Mouse (Mus musculus): ENCODE results near the gene Evi5. TPM values are rescaled to one million over a fixed set of nuclear protein-coding genes. Genes with fewer than 3 reads are reported as not detected.

Evi5 gene
- 6.2 and 6.6 TPM in 2 replicates for polyA plus RNA-seq (2012; rRNA removed)

GRCm38 (mm10) chr5:107874561-107875260 lies at the start of gene Evi5:
Evi5 (minus strand) TSS chr5:107875107.
- 43% methylated on average over 4 of the region's 4 CpGs for WGBS
- DNase-seq (ENCODE audit: low read depth in 1 of 2, low spot score in 2 of 2), result no peak
- H3K27me3 ChIP-seq (ENCODE audit: control insufficient read depth, insufficient read depth, low read length), result no peaks in the 10 kb centered on the region
- TF ChIP-seq POLR2A (IDR thresholded peaks at IDR 0.05; ENCODE audit: low read depth, low read length) (no peak), CTCF (IDR thresholded peaks at IDR 0.05; ENCODE audit: extremely low read depth, insufficient read depth, insufficient read length, insufficient replicate concordance) (no peak)
- no peaks in the 10 kb centered on the region for H3K36me3 ChIP-seq (ENCODE audit: control insufficient read depth, insufficient read depth, low read length)
- H3K27ac ChIP-seq (ENCODE audit: insufficient read depth, low read length), result peak within 1 kb of the TSS; percentile 58; the same call in 1 of the 2 replicates
- 0 out of 2 replicates have a peak within 1 kb of the TSS, but pooled peaks have one; percentile 16 for H3K4me3 ChIP-seq (ENCODE audit: extremely low read depth, insufficient read depth, insufficient read length)
- H3K4me1 ChIP-seq (ENCODE audit: control insufficient read depth, insufficient read depth, insufficient read length), result peaks cover 2% of the 10 kb centered on the region; the same call in 1 of the 2 replicates

- Histone ChIP-seq H3K4me1 (ENCODE audit: control insufficient read depth, insufficient read depth, insufficient read length) (peaks cover 8% of the 10 kb centered on the region; the same call in 1 of the 2 replicates), H3K4me3 (ENCODE audit: extremely low read depth, insufficient read depth, insufficient read length) (no peak overlapping the region), H3K27me3 (ENCODE audit: control insufficient read depth, insufficient read depth, low read length) (no peaks in the 10 kb centered on the region), H3K36me3 (ENCODE audit: control insufficient read depth, insufficient read depth, low read length) (peaks cover 6% of the 10 kb centered on the region), H3K27ac (ENCODE audit: insufficient read depth, low read length) (no peak overlapping the region)
- 96% methylated on average over 8 of the region's 8 CpGs for WGBS
- TF ChIP-seq CTCF (IDR thresholded peaks at IDR 0.05; ENCODE audit: extremely low read depth, insufficient read depth, insufficient read length, insufficient replicate concordance), result no peak
- TF ChIP-seq POLR2A (IDR thresholded peaks at IDR 0.05; ENCODE audit: low read depth, low read length), result no peak
- DNase-seq (ENCODE audit: low read depth in 1 of 2, low spot score in 2 of 2), result no peak
Measured at GRCm38 (mm10) chr5:107924564-107924963, 49.7 kb upstream of the Evi5 start.

GRCm38 (mm10) chr5:107922836-107923235 lies 47.9 kb upstream of the Evi5 start:
- WGBS, result 18% methylated on average over 1 of the region's 1 CpGs

GRCm38 (mm10) chr5:107921400-107922252 lies 46.7 kb upstream of the Evi5 start:
- Histone ChIP-seq H3K4me3 (ENCODE audit: extremely low read depth, insufficient read depth, insufficient read length) (no peak overlapping the region), H3K4me1 (ENCODE audit: control insufficient read depth, insufficient read depth, insufficient read length) (peaks cover 7% of the 10 kb centered on the region; the same call in 1 of the 2 replicates), H3K27ac (ENCODE audit: insufficient read depth, low read length) (no peak overlapping the region), H3K27me3 (ENCODE audit: control insufficient read depth, insufficient read depth, low read length) (no peaks in the 10 kb centered on the region), H3K36me3 (ENCODE audit: control insufficient read depth, insufficient read depth, low read length) (peaks cover 8% of the 10 kb centered on the region)
- peak in 1 of 2 experiments; percentile 78 for DNase-seq (ENCODE audit: low read depth in 1 of 2, low spot score in 2 of 2)
- TF ChIP-seq POLR2A (IDR thresholded peaks at IDR 0.05; ENCODE audit: low read depth, low read length) (no peak), CTCF (IDR thresholded peaks at IDR 0.05; ENCODE audit: extremely low read depth, insufficient read depth, insufficient read length, insufficient replicate concordance) (no peak)
- WGBS, result 91% methylated on average over 2 of the region's 2 CpGs

More at GRCm38 (mm10) chr5:107922836-107923235, 47.9 kb upstream of the Evi5 start:
- DNase-seq (ENCODE audit: low read depth in 1 of 2, low spot score in 2 of 2), result no peak
- Histone ChIP-seq H3K36me3 (ENCODE audit: control insufficient read depth, insufficient read depth, low read length) (peaks cover 6% of the 10 kb centered on the region), H3K4me3 (ENCODE audit: extremely low read depth, insufficient read depth, insufficient read length) (no peak overlapping the region), H3K27me3 (ENCODE audit: control insufficient read depth, insufficient read depth, low read length) (no peaks in the 10 kb centered on the region), H3K4me1 (ENCODE audit: control insufficient read depth, insufficient read depth, insufficient read length) (peaks cover 8% of the 10 kb centered on the region; the same call in 1 of the 2 replicates), H3K27ac (ENCODE audit: insufficient read depth, low read length) (peak overlapping the region; percentile 16; the same call in 1 of the 2 replicates)
- TF ChIP-seq CTCF (IDR thresholded peaks at IDR 0.05; ENCODE audit: extremely low read depth, insufficient read depth, insufficient read length, insufficient replicate concordance) (no peak), POLR2A (IDR thresholded peaks at IDR 0.05; ENCODE audit: low read depth, low read length) (no peak)

GRCm38 (mm10) chr5:107915280-107915679 lies 40.4 kb upstream of the Evi5 start:
- H3K27me3 ChIP-seq (ENCODE audit: control insufficient read depth, insufficient read depth, low read length), result no peaks in the 10 kb centered on the region
- H3K4me3 ChIP-seq (ENCODE audit: extremely low read depth, insufficient read depth, insufficient read length), result no peak overlapping the region
- no peaks in the 10 kb centered on the region for H3K4me1 ChIP-seq (ENCODE audit: control insufficient read depth, insufficient read depth, insufficient read length)
- peaks cover 15% of the 10 kb centered on the region for H3K36me3 ChIP-seq (ENCODE audit: control insufficient read depth, insufficient read depth, low read length)
- H3K27ac ChIP-seq (ENCODE audit: insufficient read depth, low read length), result no peak overlapping the region
- DNase-seq (ENCODE audit: low read depth in 1 of 2, low spot score in 2 of 2), result no peak
- 96% methylated on average over 4 of the region's 4 CpGs for WGBS
- no peak for TF ChIP-seq POLR2A (IDR thresholded peaks at IDR 0.05; ENCODE audit: low read depth, low read length)

GRCm38 (mm10) chr5:107911012-107911411 lies 36.1 kb upstream of the Evi5 start:
- WGBS, result 95% methylated on average over 5 of the region's 5 CpGs
- Histone ChIP-seq H3K4me1 (ENCODE audit: control insufficient read depth, insufficient read depth, insufficient read length) (no peaks in the 10 kb centered on the region), H3K4me3 (ENCODE audit: extremely low read depth, insufficient read depth, insufficient read length) (no peak overlapping the region), H3K36me3 (ENCODE audit: control insufficient read depth, insufficient read depth, low read length) (peaks cover 37% of the 10 kb centered on the region), H3K27ac (ENCODE audit: insufficient read depth, low read length) (no peak overlapping the region), H3K27me3 (ENCODE audit: control insufficient read depth, insufficient read depth, low read length) (no peaks in the 10 kb centered on the region)
- TF ChIP-seq CTCF (IDR thresholded peaks at IDR 0.05; ENCODE audit: extremely low read depth, insufficient read depth, insufficient read length, insufficient replicate concordance) (no peak), POLR2A (IDR thresholded peaks at IDR 0.05; ENCODE audit: low read depth, low read length) (no peak)
- DNase-seq (ENCODE audit: low read depth in 1 of 2, low spot score in 2 of 2), result no peak
